Comparison of ENCODE assay signal across 14 mouse cellular contexts in genomic region chr7:115153764-115154509, GRCm38 (mm10).
DNase-seq lines count a peak whose midpoint lies in the region; ATAC-seq lines count a peak whose summit lies in the region.
"Had no signal": no experiment of that assay in that cellular context is flagged by ENCODE, and none has a peak within 500 bp of the region (broad histone marks: within the 10 kb centered on the region; RNA-seq: fewer than 3 reads in every experiment).

No protein-coding gene starts in this region.

- H3K4me2 ChIP-seq in kidney, embryonic 15.5 days: no peak overlapping the region
- H3K4me2 ChIP-seq in embryonic facial prominence, embryonic 14.5 days (ENCODE audit: low read depth, low read length): no peak overlapping the region
- H3K4me2 ChIP-seq: liver, embryonic 15.5 days; midbrain, embryonic 12.5 days had no signal

- no peaks in the 10 kb centered on the region for H3K9me3 ChIP-seq in kidney, embryonic 15.5 days (replicated peaks)
- no peaks in the 10 kb centered on the region for H3K9me3 ChIP-seq in embryonic facial prominence, embryonic 14.5 days (ENCODE audit: control insufficient read depth, low read length)
- H3K9me3 ChIP-seq: liver, embryonic 15.5 days; midbrain, embryonic 12.5 days had no signal

- ATAC-seq in kidney, embryonic 15.5 days (replicated peaks; ENCODE audit: low FRiP score): peak; percentile 49; the same call in 1 of the 2 replicates
- ATAC-seq in embryonic facial prominence, embryonic 14.5 days (ENCODE audit: low read depth): no peak

- 48% methylated on average over 4 of the region's 4 CpGs for WGBS in kidney, embryonic 15.5 days
- WGBS in embryonic facial prominence, embryonic 14.5 days: 27% methylated on average over 4 of the region's 4 CpGs

- no peaks in the 10 kb centered on the region for H3K27me3 ChIP-seq in kidney, embryonic 15.5 days
- H3K27me3 ChIP-seq in embryonic facial prominence, embryonic 14.5 days (replicated peaks; ENCODE audit: control insufficient read depth, insufficient read depth, low read length): no peaks in the 10 kb centered on the region
- H3K27me3 ChIP-seq: liver, embryonic 15.5 days; midbrain, embryonic 12.5 days had no signal

- no peak for DNase-seq in kidney, adult 9 months
- DNase-seq in embryo, embryonic 9.5 days (ENCODE audit: extremely low spot score): peak; percentile 29
- DNase-seq in embryonic facial prominence, embryonic 14.5 days (ENCODE audit: low spot score): peak; percentile 10
- peak; percentile 22 for DNase-seq in mesoderm, embryonic 11.5 days (ENCODE audit: low read depth, low spot score)
- DNase-seq in adrenal gland, adult 8-10 months: no peak
- DNase-seq in adrenal gland, adult 2 months: no peak
- DNase-seq: adrenal gland, postnatal 14 days; cerebellum, adult 8-10 months; kidney, postnatal 25 days; lung, postnatal 36 days had no signal

- no peak overlapping the region for H3K9ac ChIP-seq in kidney, embryonic 15.5 days
- no peak overlapping the region for H3K9ac ChIP-seq in embryonic facial prominence, embryonic 14.5 days (ENCODE audit: low read depth, low read length)
- H3K9ac ChIP-seq: liver, embryonic 15.5 days; midbrain, embryonic 12.5 days had no signal

- H3K4me1 ChIP-seq in kidney, embryonic 15.5 days: peaks cover 5% of the 10 kb centered on the region; the same call in 1 of the 2 replicates
- H3K4me1 ChIP-seq in embryonic facial prominence, embryonic 14.5 days (ENCODE audit: control insufficient read depth, insufficient read depth, low read length): no peaks in the 10 kb centered on the region
- H3K4me1 ChIP-seq: liver, embryonic 15.5 days had no signal

- no peak overlapping the region for H3K27ac ChIP-seq in kidney, embryonic 15.5 days
- no peak overlapping the region for H3K27ac ChIP-seq in embryonic facial prominence, embryonic 14.5 days (replicated peaks; ENCODE audit: low read depth, low read length)
- H3K27ac ChIP-seq: liver, embryonic 15.5 days; midbrain, embryonic 12.5 days had no signal

- H3K36me3 ChIP-seq in kidney, embryonic 15.5 days: no peaks in the 10 kb centered on the region
- H3K36me3 ChIP-seq in embryonic facial prominence, embryonic 14.5 days (ENCODE audit: control insufficient read depth, insufficient read depth, low read length): no peaks in the 10 kb centered on the region
- H3K36me3 ChIP-seq: liver, embryonic 15.5 days; midbrain, embryonic 12.5 days had no signal

- H3K4me3 ChIP-seq in kidney, embryonic 15.5 days (replicated peaks): no peak overlapping the region
- no peak overlapping the region for H3K4me3 ChIP-seq in embryonic facial prominence, embryonic 14.5 days (ENCODE audit: low read depth, low read length)
- H3K4me3 ChIP-seq: liver, embryonic 15.5 days; midbrain, embryonic 12.5 days; myocyte had no signal

Comparison
In these comparisons a context has a peak if more than half of its experiments do, and no peak if none do; other contexts are left out.
1. DNase-seq: peak in embryo, embryonic 9.5 days (single experiment), embryonic facial prominence, embryonic 14.5 days (single experiment) and mesoderm, embryonic 11.5 days (single experiment); none in kidney, adult 9 months (single experiment), adrenal gland, adult 8-10 months (single experiment) and adrenal gland, adult 2 months (single experiment).